Mouse (Mus musculus) G1E (cell line): ENCODE data around the gene 9930021J03Rik.

ENCODE experiments used
- CTCF ChIP-seq: IDR thresholded peaks from 2 replicates; pipeline ENCODE4 v1.5.1; 2012; ENCODE audit warnings: low read depth, low read length, inconsistent platforms, mixed read lengths
- GATA1 ChIP-seq: IDR thresholded peaks from 2 replicates; pipeline ENCODE4 v1.6.1; 2012; ENCODE audit warnings: borderline replicate concordance, low read length, inconsistent platforms, mixed read lengths
- TAL1 ChIP-seq: conservative IDR thresholded peaks from 2 replicates; pipeline ENCODE4 v1.6.1; 2012; ENCODE audit warnings: low read depth, low read length, inconsistent platforms, mixed read lengths

DNA sequence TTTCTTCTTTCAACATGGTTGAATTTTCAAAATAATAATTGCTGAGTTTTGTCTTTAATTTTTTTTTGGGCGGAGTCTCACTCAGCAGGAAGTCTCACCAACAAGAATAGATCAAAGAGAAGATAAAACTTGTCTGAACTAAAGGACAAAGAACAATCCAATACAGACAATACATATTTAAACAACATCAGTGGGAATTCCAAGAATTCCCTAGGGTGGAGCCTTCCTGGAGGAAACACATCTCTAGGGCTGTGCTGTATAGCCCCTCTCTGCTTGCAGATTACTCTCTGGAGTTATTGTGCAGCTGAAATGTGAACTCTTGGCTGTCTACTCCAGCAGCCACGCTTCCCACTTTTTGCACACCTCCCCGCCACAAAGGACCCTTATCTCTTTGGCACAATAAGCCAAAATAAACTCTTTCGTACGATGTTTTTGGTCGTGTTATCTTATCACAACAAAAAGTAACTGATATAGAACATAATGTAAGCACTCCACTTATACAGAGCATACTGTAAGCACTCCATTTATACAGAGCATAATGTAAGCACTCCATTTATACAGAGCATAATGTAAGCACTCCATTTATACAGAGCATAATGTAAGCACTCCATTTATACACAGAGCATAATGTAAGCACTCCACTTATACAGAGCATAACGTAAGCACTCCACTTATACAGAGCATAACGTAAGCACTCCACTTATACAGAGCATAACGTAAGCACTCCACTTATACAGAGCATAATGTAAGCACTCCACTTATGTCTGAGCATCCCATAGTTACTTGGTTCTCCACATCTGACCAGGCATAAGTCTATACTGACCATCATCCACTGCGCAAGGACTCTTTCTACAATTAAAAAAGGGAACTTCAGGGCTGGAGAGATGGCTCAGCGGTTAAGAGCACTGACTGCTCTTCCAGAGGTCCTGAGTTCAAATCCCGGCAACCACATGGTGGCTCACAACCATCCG, 125.3 kb downstream of the 9930021J03Rik start:
- TF ChIP-seq CTCF (no peak), GATA1 (no peak), TAL1 (no peak)
